Mouse (Mus musculus) heart, adult 18-20 months (tissue): ENCODE data around the gene Hpcal1. TPM values are rescaled to one million over a fixed set of nuclear protein-coding genes. Genes with fewer than 3 reads are reported as not detected.

ENCODE experiments used
- DNase-seq, 2 experiments: peaks; one replicate each; pipeline ENCODE4 v3.0.0; 2021 to 2022; ENCODE audit warnings: mixed read lengths in 1 of 2
- long read RNA-seq, 2 experiments: library from polyadenylated mRNA; stranded (forward); transcript quantifications; one replicate each; pipeline ENCODE4 v2.0.0; 2021
- total RNA-seq, 2 experiments: library from RNA; stranded (reverse); gene quantifications; 2 replicates each; pipeline ENCODE4 v1.2.3; 2021

The Hpcal1 gene
- 10 to 100 TPM; 18.7 to 20.6 TPM for total RNA-seq
- long read RNA-seq, experiment 1, transcript Hpcal1-201 (4 exons, 1,526 nt), result major isoform, 15 of 25 reads
- long read RNA-seq, experiment 1, partial matches to known transcripts, result 0 of 25 reads
- long read RNA-seq, experiment 1, other reads (novel, unspliced or antisense), result 9 of 25 reads
- long read RNA-seq, experiment 2, transcript Hpcal1-201 (4 exons, 1,526 nt), result major isoform, 15 of 20 reads
- long read RNA-seq, experiment 2, partial matches to known transcripts, result 0 of 20 reads
- long read RNA-seq, experiment 2, other reads (novel, unspliced or antisense), result 5 of 20 reads

GRCm38 (mm10) chr12:17690564-17691281 is at the start of gene Hpcal1:
TSS of gene Hpcal1 (plus strand) at chr12:17690856.
- peak; percentile 95 to 98 for DNase-seq

- DNase-seq, result no peak
These were observed 49.4 kb upstream of the Hpcal1 start for GRCm38 (mm10) chr12:17641269-17641668.

- DNase-seq, result no peak
These were observed 46.1 kb upstream of the Hpcal1 start for GRCm38 (mm10) chr12:17644385-17645222.

GRCm38 (mm10) chr12:17646457-17646856 is 44.2 kb upstream of the Hpcal1 start:
- no peak for DNase-seq

- no peak for DNase-seq
These were observed 39.2 kb upstream of the Hpcal1 start for GRCm38 (mm10) chr12:17651223-17652095.

GRCm38 (mm10) chr12:17652216-17653050 is 38.2 kb upstream of the Hpcal1 start:
- no peak for DNase-seq

GRCm38 (mm10) chr12:17653051-17653783 is 37.4 kb upstream of the Hpcal1 start:
- no peak for DNase-seq

GRCm38 (mm10) chr12:17657561-17658195 is 33.0 kb upstream of the Hpcal1 start:
- peak in 1 of 2 experiments; percentile 34 for DNase-seq

- DNase-seq, result no peak
These were observed 32.1 kb upstream of the Hpcal1 start for GRCm38 (mm10) chr12:17658521-17658920.

GRCm38 (mm10) chr12:17661483-17661920 is 29.2 kb upstream of the Hpcal1 start:
- DNase-seq, result peak; percentile 7 to 13

GRCm38 (mm10) chr12:17663991-17664635 is 26.5 kb upstream of the Hpcal1 start:
- DNase-seq, result no peak

GRCm38 (mm10) chr12:17665906-17666326 is 24.7 kb upstream of the Hpcal1 start:
- DNase-seq, result peak; percentile 5 to 19

- peak; percentile 27 to 47 for DNase-seq
These were observed 24.0 kb upstream of the Hpcal1 start for GRCm38 (mm10) chr12:17666616-17667015.

- no peak for DNase-seq
These were observed 16.9 kb upstream of the Hpcal1 start for GRCm38 (mm10) chr12:17673729-17674128.

GRCm38 (mm10) chr12:17674182-17674812 is 16.4 kb upstream of the Hpcal1 start:
- DNase-seq, result no peak

- no peak for DNase-seq
These were observed 12.9 kb upstream of the Hpcal1 start for GRCm38 (mm10) chr12:17677743-17678142.

- DNase-seq, result peak in 1 of 2 experiments; percentile 39
These were observed 11.1 kb upstream of the Hpcal1 start for GRCm38 (mm10) chr12:17679571-17679970.

GRCm38 (mm10) chr12:17682161-17682560 is 8.5 kb upstream of the Hpcal1 start:
- peak; percentile 29 to 57 for DNase-seq
